Mouse (Mus musculus) lung, postnatal 10 days (tissue): ENCODE data around the gene Stim2.

Experiments used
- DNase-seq: peaks from one replicate; pipeline ENCODE4 v3.0.0; 2021

Gene Stim2

DNA sequence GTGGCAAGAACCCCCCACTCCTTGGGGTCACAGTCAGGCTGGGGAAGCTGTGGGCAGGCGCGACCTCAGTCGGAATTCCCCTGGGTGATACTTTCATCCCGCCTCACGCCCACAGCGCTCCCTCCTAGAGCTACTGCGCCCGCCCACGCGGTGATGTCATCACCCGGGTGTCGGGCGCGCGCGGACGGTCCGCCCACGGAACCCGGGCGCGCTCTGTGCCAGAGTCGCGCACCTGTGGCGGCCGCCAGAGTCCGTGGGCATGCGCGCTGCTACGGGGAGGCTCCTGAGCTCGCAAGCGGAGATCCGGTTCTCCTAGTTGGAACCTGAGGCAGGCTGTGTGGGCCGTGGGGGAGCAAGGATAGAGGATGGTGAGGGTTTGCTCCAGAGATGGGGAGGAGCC is 3.0 kb upstream of the Stim2 start:
- DNase-seq = peak; percentile 86

DNA sequence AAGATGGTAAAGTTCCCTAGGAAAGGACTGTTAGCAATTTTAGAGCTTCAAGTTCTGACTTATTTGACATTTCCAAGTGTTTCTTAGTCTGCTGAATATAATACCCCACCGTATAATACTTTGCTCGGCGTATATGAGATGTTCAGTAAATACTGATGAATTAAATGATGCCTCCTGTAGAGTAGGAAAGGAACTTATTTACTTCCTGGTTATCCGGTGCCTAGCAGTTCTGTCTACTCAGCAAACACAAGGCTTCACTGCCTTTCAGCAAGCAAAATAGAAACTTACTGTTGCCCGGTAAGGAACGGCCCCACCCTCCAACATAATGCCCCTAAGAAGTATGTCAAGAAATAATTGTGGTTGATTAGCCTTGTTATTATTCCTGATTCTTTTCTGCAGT is 1.5 kb upstream of the Stim2 start:
- DNase-seq = no peak

DNA sequence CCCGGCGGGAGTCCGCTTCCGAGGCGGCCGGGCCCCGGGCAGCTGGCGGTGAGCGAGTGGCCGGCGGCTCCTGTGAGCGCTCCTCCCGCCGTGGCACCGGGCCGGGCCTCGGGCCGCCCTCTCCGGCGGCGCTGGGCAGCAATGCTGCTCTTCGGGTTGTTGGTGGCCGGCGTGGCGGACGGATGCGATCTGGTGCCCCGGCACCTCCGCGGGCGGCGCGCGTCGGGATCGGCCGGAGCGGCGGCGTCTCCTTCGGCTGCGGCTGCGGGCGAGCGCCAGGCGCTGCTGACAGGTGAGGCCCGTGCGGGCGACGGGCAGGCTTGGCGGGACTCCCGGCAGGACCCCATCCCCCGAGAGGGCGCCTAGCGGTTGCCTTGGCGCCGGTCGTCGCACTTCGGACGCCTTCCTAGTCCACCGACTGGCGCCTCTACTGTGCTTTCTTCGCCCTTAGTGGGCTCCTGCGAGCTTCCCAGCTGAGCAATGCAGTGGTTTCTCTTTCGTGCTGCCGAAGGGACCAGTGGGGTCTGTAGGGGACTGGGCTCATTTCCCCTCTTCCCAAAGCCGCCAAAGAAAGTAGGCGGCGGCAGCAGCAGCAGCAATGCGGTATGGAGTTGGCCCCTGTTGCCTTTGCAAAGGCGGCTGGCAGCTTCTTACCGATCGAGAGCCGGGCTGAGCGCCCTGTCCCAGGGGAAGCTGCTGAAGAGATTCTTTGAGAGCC is 603 bp downstream of the Stim2 start:
- peak; percentile 65 for DNase-seq

DNA sequence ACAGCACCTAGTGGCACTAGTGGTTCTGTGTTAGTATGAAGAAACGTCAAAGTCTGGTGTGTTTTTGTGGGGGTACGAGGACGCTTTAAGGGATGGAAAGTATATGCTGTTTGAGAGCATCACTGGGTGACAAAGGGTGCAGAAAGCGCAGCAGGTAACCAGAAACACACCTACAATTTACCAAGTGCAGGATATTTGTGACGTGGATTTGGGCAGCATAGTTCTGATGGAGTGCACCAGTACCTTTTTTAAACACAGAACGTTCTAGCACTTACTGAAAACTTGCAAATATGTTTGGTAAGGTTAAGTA is 1.1 kb downstream of the Stim2 start:
- no peak for DNase-seq

DNA sequence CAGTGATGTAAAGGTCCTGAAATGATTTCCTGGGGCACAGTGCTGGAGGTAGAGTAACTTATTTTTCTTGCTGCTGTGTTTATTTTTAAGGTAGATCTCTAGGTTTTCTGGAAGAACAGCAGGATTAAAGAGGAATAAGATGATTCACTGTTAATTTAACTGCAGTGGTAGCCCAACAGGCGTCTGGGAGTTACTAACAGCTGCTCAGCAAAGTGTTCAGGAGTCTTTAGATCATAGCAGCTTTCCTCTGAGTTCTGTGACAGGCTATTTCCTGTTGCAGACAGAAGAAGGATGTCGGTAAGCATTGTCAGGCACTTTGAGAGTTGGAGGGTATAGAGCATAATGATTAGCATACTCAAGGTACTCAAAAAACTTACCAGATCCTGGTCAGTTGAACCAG is 1.5 kb downstream of the Stim2 start:
- peak; percentile 20 for DNase-seq

DNA sequence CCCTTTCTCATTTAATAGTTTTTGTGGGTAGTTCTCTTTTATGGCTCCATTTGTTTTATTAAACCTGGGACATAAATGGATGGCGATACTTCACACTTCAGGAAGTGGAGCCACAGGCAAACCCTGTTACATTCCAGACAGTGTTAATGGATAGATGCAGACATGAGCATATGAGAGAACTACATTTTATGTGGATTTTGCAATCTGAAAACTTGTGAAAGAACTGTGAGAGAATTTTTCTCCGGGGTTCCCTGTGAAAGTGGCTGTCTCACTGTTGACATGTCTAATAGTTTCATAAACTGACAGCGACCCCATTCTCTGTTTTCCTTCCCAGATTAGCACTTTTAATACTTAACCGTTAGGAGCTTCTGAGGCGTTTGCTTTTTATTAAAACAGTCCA is 2.7 kb downstream of the Stim2 start:
- DNase-seq = no peak

DNA sequence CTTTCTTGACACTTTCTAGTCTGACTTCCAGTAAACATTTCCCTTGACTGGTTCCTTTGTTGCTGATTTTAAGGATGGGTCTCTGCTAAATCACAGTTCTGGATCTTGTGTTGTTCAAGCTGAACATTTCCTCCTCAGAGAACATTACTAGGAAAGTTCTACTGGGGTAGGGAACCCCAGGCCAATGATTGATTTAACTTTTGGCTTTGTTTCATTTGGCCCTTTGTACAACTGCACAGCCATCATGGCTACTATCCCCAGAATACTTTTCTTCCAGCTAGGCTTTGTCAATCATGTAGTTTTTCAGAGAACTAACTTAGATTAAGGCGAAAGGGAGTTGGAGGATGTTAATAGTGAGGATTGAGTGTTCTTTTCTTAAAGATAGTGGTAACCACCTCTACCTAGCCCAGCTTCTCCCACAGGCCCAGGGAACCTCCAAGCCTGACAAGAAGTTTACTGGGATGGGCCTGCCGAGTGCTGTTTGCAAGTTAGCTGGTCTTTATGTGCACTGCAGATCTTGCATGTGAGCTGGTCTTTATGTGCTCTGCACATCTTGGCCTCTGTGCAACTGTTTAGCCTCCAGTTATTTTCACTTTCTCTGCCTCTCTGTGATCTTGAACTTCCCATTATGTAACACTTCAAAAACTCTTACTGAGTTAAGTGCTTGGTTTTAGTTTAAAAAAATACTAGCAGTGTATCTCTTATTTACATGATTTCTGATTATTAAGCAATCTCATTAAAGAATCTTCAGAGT is 7.0 kb downstream of the Stim2 start:
- DNase-seq = no peak

DNA sequence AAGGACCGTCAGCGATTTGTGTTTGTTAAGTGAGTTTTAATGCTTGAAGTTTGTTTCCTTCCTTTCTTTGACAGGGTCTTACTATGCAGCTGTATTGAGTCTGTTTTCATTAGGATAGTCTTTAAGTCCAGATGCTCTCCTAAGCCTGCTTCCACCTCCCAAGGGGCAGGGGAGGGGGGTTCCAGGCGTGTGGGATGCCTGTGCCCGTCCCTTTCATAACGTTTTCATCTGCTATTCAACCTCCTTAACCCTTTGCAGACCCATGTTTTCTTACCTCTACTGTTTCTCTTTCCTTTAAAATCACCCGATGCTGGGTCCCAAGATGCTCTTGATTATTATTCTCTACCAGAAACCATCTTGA is 7.5 kb downstream of the Stim2 start:
- no peak for DNase-seq

DNA sequence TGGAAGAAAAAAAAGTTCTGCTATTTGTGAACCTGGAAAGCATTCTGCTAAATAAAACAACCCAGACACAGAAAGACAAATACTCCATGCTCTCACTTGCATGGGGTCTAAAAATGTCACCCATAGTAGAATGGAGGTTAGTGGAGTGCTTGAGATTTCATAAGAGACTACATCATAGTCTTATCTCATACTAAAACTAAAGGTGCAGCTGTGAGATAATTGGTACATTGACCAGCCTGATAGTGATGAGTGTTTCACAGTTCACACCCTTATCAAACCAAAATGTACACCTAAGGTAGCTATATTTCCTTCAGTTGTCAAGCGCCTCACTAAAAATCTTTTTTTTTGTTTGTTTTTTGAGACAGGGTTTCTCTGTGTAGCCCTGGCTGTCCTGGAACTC is 8.5 kb downstream of the Stim2 start:
- no peak for DNase-seq

DNA sequence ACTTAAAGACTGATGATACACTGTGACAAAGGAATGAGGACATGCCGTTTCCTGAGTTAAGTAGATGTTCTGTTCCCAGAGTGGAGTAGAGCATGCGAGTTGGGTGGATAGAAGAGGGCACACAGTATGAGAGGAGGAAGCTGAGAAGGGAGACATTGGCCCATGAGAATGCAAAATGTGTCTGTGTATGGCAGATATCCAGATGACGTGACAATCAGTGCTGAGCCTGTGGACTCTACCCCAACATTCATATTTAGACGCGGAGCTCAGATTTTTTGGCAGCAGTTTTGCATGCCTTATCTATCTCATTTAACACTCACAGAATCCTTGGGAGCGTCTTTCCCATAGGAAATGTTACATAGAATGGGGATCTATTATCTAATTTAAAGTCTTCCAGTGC is 9.3 kb downstream of the Stim2 start:
- no peak for DNase-seq

DNA sequence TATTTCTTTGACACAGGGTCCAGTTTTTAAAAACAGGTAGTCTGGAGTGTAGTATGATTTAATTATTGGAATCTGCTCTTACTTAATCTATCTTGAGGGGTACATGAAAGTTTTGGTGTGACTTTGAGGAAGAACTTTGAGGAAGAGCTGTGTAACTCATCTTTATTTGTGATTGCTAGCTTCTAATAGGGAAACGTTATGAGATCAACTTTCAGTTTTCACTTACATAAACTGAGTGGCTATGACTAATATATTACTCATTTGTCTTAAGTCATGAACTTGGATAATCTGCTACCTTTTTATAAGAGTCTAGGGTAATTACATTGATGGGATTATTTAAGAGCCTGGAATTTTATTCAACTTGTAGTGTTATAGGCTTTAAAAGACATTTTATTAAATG is 15.0 kb downstream of the Stim2 start:
- DNase-seq = no peak

DNA sequence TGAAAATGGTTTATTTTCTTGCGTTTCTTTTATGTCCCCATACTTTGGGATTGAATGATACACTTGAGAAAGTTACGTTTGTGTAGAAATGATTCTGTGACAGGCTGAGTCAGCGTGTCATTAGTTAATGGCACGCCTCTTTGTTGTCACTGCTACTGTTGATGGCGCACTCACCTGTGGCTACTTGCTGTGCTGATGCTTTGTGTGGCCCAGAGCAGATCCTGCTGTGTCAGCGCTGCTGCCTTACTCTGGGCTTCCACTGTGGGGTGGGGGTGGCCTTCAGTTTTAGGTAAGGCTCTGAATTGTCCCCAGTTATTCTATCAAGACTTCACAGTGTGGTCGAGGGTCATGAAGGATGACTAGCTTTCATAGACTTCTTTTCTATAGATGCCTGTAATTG is 18.8 kb downstream of the Stim2 start:
- no peak for DNase-seq

DNA sequence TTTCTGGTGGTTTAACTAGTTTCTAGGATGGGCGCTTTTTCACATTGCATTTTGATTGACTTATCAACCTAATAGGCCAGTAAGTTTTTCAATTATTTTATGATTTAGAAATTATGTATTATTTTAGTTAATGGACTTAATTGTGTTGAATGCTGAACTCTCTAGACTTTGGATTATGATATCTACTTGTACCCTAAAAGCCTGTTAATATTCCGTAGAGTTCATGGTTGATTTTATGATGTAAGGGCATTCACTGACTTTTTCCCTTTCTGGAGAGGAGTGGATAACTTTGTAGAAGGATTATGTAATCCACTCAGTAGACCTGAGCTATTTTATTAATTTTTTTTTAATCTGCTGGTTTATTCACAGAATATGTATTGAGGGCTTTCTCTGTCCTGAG is 20.6 kb downstream of the Stim2 start:
- no peak for DNase-seq

DNA sequence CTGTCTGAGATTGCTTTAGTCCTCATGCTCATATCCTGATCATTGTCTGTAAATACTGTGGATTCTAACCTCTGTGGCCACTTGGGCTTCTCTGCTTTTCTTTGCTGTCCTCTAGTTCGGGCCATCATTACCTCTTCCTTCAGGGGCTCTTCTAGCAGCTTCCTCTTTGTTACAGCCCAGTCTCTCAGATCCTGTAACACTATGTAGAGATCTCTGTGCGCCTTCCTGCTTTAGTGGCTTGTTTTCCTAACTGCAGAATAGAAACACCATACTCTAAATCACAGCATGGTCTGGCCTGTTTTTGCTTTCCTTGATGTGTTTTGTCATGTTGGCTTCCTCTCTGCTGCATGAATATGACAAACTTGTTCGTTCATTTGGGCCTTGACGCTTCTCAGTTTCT is 21.2 kb downstream of the Stim2 start:
- DNase-seq = no peak

DNA sequence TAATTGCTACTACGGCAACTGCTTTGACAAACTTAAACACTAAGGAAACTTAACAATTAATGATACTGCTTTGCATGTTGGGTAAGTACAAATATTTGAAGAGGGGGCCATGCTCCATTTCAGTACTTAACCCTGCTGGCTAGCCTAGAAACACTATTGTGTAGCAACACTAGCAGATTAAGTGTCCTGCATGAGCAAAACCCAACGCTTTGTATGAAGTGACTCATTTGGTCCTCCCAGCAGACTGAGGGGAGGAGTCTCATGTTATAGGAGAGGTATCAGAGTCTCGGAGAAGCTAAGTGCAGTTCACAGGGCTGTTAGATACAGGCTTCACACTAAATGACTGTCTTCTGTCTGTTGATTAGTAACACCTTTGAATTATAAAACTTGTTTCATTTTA is 26.3 kb downstream of the Stim2 start:
- no peak for DNase-seq

DNA sequence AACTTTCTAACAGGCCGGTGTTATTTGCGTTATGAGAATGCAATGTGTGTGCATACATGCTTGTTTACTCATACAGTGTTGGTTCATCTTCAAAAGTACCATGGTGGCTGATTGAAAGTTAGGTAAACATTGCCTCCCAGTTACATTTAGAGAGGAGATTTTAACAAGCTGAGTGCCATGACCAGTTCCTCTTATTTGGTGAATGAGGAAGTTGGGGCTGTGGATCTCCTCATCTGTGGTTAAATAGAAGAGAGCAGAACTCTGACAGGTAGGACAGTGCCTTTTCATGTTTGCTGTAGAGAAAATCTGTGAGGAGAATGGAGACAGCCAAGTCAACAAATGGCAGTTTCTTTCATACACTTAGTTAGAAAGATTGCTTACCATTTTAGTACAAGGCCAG is 27.3 kb downstream of the Stim2 start:
- no peak for DNase-seq

DNA sequence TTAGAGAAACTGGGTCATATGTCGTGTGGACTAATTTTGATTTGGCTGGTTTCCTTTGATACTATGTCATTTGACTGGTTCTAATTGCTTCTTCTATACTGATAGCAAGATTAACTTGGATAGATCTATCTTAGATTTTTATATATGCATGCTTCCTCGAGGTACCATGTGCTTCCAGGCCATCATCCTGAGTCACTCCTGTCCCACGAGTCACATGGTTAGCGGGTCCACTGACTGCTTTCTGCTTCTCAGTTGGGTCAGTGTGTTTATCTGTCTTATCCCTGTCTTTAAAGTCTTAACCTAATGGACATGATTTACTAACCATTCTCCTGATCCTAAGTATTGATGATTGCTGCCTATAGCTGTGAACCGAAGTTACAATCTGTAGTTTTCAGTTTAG is 34.9 kb downstream of the Stim2 start:
- DNase-seq = no peak

DNA sequence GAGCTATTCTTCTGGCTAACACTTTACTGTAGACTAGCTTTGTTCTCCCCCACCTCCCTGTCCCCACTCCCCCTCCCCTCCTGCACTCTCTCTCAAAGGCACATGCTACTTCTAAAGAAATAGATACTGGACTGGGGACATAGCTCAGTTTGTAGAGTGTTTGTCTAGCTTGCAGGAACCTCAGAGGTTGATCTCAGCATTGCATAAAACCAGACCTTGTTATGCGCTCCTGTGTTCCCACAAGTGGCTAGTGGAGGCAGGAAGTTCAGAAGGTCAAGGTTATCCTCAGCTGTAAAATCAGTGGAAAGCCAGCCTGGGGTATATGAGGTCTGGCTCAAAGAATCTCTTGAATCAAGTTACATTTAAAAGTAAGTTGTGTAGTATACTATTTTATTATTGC is 36.4 kb downstream of the Stim2 start:
- DNase-seq = no peak

DNA sequence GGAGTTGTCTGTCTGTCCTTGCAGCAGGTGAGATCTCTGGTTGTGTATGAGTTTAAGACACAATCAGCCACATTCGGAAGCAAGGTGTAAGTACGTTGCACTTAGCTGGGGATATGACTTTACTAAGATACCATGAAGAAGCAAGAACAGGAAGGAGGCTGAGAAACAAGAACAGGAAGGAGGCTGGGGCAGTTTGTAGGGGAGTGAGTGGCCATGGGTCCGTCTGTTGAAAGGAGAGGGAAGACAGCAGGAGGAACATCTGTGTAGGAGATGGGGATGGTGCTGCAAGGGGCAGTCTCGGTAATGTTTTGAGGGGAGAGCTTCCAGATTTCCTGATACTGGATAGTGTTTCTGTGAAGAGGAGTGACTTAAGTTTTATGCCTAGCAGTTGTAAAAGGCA is 40.3 kb downstream of the Stim2 start:
- no peak for DNase-seq

DNA sequence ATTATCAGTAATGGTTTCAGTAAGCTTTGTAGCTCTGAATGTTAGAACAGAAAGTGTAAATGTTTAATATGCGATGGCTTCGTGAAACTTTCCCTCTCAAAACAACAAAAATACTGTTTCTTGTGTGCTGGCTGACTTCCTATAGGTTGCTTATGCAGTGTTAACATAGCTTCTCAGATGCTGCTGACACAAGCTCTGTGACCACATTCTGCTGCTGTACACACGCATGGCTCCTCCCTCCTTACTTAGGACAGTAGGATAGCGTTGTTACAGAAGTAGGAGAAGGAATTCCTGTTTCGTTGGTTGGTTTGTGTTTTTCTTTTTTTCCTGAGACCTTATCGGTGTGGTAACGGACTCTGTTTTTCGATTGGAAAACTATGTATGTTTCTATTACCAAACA is 42.2 kb downstream of the Stim2 start:
- DNase-seq = no peak

DNA sequence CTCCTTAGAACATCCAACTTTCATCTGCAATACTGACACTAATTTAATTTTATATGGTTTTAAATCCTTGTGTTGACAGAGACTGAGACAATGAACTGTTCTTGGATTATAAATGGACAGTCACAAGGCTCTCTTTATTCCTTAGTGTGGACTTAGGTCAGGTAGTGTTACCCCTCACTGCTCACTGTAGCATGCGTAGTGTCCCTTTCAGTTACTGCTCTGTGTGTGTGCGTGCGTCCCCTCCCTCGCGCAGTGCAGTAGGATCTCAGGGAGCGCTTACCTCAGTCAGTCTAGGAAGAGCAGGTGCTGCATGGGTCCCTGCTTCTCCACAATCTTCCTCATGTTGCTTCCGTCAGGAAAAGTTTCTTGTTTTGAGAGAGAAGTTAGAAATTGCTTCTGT is 43.7 kb downstream of the Stim2 start:
- DNase-seq = no peak

DNA sequence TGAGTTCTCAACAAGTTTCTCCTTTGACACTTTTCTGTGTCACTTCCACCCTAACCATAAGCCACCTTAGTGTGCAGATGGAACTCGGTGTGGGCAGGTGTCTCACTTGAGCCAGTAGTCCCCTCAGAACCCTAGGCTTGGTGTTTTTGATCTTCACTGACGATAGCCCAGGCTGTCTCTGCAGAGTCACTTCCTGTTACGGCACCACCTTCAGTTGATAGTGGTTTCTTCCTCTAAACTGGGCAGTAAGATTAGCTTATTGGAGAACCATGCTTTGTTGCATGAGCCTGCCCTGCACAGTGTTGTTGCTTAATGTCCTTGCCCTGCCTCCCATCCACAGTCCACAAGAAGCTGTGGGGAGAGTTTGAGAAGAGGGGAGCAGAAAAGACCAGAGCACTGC is 47.2 kb downstream of the Stim2 start:
- DNase-seq = no peak

DNA sequence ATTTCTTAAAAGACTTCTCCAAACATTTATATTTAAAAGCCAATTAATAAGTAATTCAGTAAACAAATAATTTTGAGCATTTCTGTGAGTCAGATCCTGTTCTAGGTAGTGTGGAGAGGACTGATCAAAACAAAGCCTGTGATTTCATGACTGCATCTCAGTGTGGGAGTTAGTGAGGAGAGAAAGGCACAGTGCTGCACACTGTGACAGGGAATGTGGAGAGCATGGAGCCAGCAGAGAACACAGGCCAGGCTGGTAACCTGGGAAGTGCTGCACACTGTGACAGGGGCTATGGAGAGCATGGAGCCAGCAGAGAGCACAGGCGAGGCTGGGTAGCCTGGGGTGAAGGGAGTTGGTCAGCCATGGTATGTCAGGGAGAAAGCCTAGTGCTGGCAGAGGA is 48.1 kb downstream of the Stim2 start:
- DNase-seq = no peak

DNA sequence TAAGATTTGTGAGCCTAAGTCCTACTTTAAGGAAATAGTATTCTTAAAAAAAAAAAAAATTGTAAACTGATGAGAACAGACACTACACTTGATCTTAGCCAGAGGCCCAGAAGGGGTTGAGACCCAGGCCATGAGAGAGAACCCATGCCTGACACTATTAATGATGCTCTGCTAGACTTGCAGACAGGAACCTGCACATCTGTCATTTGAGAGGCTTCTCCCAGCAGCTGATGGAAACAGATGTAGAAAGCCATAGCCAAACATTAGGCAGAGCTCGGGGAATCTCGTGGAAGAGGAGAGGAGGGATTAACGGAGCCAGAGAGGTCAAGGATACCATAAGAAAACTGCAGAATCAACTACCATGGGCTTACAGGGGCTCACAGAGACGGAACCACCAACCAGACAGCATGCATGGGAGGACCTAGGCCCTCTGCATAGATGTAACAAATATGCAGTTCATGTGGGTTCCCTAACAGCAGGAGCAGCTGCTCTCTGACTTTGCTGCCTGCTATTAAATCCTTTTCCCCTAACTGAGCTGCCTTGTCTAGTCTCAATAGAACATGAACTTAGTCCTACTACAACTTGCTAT is 50.9 kb downstream of the Stim2 start:
- DNase-seq = no peak

DNA sequence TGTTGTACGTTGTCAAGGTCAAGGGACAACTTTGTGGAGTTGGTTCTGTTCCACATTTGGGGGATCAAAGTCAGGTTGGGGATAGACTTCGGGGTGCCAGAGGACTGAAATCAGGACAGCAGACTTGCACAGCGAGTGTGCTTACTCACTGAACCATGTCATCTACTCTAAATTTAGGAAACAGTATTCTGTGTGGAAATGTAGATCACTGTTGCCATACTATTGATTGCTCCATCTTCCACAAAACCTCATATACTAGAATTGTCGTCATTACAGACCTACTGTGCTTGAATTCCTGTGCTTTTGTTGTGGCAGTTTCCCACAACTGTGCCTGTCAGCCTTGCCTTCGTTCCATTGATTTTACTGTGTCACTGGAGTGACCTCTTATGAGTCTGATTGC is 51.6 kb downstream of the Stim2 start:
- DNase-seq = no peak
